Mouse (Mus musculus): ENCODE results near the gene Med16.
A peak's percentile ranks its signal among the peaks of the same experiment; 100 is the strongest.

Med16 gene

DNA sequence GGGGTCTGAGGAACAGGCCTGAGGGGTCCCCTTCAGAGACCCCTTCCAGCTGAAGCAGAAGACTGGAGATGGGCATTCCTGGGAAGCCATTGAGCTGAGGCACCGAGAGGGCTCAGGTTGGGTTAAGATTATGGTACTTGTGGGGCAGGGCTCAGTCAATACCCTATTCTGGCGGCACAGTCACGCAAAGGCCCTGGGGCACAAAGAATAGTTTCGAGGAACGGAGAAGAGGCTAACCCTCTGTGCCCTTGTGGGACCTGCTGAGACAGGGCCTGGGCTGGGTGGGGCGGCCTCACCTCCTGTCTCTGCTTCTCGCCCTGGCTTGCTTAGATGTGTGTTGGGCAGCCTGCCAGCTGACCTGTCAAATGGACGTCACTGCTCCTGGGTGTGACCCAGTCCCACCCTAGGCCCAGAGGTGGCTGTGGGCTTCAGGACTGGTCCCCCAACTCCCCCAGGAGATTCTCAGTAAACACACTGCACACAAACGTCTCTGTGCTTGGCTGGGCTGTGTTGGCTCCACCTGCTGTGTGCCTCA is 24.5 kb upstream of the Med16 start:
- no peak for DNase-seq (ENCODE audit: low spot score in 2 of 2)

- peak in 1 of 2 experiments; percentile 70 for DNase-seq (ENCODE audit: low spot score in 2 of 2)
These were observed 24.0 kb upstream of the Med16 start for GRCm38 (mm10) chr10:79932736-79933135.

DNA sequence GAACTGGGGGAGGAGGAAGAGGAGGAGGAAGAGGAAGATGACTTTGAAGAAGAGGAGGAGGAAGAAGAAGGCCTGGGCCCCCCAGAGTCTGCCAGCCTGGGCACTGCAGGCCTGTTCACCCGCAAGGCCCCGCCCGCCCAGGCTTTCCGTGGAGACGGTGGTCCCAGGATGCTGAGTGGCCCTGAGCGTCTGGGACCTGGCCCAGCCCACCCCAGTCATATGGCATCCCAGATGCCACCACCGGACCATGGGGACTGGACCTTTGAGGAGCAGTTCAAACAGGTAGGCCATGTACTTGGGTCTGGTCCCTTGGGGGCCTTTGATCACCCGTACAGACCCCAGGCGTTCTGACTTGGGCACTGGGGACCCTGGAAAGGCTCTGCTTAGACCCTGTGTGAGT is 23.1 kb upstream of the Med16 start:
- DNase-seq (ENCODE audit: low spot score in 2 of 2), result no peak

DNA sequence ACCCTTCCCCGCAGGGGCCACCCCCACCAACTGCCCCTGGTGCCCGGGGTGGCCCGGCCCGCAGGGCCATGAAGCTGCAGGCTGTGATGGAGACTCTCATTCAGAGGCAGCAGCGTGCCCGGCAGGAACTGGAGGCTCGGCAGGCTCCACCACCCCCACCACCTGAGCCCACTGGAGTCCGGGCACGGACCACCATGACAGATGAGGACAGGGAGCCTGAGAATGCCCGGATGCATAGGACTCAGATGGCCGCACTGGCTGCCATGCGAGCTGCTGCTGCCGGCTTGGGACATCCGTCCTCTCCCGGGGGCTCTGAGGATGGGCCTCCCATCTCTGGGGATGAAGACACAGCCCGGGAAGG is 22.1 kb upstream of the Med16 start:
- DNase-seq (ENCODE audit: low spot score in 2 of 2), result no peak

DNA sequence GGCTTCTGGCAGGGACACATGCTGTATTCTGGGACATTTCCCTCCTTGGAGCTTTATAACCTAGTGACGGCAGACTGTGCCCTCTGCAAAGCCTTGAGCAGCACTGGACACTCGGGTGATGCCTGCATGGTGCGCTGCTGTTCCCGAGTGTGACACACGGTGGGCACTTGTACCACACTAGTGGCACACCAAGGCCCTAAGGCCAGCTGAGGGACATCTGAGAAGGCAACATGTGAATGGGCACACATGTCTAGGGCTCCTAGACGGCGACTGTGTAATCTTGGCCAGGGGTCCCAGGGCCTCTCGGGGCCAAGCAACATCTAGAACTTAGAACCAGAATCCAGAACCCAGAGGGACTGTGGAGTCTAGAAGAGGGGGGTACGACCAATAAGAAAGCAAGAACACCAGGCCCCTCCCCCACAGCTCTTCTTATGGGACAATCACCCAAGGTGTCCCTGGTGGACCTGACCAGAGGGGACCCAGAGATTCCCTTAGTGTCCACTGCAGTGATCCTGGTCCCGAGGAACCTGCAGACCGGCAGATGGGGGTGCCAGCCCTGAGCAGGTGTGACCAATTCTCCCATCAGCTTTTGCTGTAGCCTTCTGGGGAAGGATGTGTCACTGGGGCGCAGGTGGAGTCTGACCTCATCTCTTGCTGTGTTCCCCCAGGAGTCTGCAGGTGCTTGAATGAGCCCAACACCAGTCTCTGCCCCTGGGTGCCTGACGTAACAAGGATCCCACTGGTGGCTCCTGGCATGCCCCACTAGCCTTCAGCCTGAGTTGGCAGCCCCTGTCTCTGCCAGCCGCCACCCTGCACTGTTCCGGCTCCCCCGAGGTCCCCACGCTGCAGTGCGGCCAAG is 21.5 kb upstream of the Med16 start:
- no peak for DNase-seq (ENCODE audit: low spot score in 2 of 2)

DNA sequence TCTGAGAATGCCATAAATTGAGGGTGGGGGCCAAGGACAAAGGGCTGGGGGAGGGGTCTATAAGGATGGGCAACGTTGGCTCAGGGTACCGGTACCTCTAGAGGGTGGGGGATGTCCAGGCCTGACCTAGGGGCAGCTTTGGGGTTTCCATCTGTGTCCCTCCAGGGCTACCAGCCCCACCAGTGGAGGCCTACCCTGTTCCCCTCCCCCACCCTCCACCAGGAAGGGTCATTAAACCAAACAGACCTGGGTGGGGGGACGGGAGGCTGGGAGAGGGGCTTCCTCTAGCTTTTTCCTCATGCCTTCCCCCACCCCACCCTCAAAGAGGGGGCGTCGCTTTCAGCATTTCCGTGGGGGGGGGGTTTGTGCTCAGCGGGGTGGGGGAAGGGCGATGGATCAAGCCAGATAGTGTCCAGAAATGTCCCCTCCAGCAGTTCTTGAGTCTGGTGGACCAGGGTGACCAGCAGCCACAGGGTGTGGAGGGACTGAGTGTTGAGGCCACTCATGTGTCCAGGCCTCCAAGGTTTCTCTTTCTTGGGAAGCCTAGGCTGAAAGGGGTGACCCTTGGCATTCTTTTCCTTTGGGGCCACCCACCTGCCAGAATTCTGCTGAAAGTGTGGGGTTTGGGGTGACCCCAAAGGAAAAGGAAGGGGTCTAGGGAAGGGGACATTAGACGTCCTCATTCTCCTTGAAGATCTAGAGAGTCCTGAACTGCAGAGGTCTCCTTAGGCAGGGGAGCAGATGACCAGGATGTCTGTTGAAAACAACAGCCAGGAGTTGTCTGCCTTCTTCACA is 20.4 kb upstream of the Med16 start:
- no peak for DNase-seq (ENCODE audit: low spot score in 2 of 2)

- DNase-seq (ENCODE audit: low spot score in 2 of 2), result no peak
These were observed 19.4 kb upstream of the Med16 start for GRCm38 (mm10) chr10:79928030-79928694.

- DNase-seq (ENCODE audit: low spot score in 2 of 2), result peak in 1 of 2 experiments; percentile 46
These were observed 18.8 kb upstream of the Med16 start for GRCm38 (mm10) chr10:79927324-79928029.

GRCm38 (mm10) chr10:79926491-79927323 is 18.0 kb upstream of the Med16 start, which contains the start of gene Arid3a:
Gene Arid3a, plus strand, starts transcription at chr10:79927043.
- DNase-seq (ENCODE audit: low spot score in 2 of 2), result peak; percentile 69 to 83

- DNase-seq (ENCODE audit: low spot score in 2 of 2), result no peak
These were observed 17.2 kb upstream of the Med16 start for GRCm38 (mm10) chr10:79925785-79926490.

GRCm38 (mm10) chr10:79924998-79925784 is 16.5 kb upstream of the Med16 start:
- DNase-seq (ENCODE audit: low spot score in 2 of 2), result peak; percentile 90 to 99

GRCm38 (mm10) chr10:79921572-79921971 is 12.8 kb upstream of the Med16 start:
- DNase-seq (ENCODE audit: low spot score in 2 of 2), result no peak

GRCm38 (mm10) chr10:79920958-79921535 is 12.3 kb upstream of the Med16 start, which contains the start of gene R3hdm4:
Gene R3hdm4, minus strand, starts transcription at chr10:79921208.
- no peak for DNase-seq (ENCODE audit: low spot score in 2 of 2)

- DNase-seq (ENCODE audit: low spot score in 2 of 2), result no peak
These were observed 11.6 kb upstream of the Med16 start for GRCm38 (mm10) chr10:79920056-79920890.

DNA sequence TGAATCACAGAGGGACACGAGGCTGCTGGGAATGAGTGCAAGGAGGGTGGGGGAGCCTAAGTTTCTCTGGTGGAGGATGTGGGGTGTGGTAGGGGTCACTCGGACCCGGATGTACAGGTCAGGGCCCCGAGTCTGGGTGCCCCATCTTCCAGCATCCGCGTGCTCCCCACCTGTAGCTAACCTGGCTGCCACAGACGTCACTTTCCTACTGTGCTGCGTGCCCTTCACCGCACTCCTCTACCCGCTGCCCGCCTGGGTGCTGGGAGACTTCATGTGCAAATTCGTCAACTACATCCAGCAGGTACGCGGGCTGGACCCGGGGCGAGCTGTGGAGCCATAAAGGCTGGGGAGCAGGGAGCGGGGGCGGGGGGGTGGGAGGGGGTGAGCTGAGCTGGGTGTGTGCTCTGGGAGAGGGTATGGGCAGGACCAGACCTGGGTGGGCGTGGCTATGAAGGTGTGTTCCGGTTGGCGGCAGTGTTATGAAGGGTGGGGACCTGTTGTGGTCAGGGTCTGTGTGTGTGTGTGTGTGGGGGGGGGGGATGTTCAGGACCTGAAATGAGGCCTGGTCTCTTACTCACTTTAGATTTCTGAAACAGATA is 10.6 kb upstream of the Med16 start:
- DNase-seq (ENCODE audit: low spot score in 2 of 2), result no peak

DNA sequence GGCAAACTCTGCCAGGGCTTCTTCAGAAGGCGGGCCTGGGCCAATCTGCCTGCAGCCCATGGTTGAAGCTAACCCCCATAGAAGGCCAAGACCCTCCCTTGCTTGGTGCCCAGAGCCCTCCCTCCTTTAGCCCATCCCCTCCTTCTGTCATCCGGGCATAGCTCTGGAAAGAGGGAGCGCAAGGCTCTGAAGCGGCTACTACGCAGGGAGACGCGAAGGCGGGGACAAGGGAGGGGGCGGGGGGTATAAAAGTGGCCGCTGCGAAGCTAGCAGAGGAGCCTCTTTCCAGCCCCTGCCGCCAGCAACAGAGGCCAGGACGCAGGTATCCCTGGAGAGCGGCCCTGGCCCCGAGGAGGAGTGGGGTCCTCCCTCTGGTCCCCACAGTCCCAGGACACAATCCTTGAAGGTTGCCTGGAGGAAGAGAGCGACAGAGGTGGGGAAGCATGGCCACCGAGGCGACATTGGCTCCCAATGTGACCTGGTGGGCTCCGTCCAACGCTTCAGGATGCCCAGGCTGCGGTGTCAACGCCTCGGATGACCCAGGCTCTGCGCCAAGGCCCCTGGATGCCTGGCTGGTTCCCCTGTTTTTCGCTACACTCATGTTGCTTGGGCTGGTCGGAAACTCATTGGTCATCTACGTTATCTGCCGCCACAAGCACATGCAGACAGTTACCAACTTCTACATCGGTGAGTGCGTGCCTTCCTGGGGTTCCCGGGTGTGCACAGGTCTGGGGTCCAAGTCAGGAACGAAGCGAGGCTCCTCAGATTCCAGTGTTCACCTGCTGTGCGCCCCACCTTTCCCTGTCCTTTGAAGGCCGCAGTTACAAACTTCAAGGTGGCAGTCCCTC is 9.7 kb upstream of the Med16 start:
- no peak for DNase-seq (ENCODE audit: low spot score in 2 of 2)

Measured in cerebellum, postnatal 4 days (tissue).